Mouse (Mus musculus): ENCODE data around the gene Fthl17e. TPM values are rescaled to one million over a fixed set of nuclear protein-coding genes. Genes with fewer than 3 reads are reported as not detected.
"Not testable (repeated sequence)": the region's sequence is repeated elsewhere in the genome, so short reads cannot be mapped to it uniquely, and the experiment has no call there.

Gene Fthl17e
- polyA plus RNA-seq (2017; shearing (Covaris generic)) = not detected

DNA sequence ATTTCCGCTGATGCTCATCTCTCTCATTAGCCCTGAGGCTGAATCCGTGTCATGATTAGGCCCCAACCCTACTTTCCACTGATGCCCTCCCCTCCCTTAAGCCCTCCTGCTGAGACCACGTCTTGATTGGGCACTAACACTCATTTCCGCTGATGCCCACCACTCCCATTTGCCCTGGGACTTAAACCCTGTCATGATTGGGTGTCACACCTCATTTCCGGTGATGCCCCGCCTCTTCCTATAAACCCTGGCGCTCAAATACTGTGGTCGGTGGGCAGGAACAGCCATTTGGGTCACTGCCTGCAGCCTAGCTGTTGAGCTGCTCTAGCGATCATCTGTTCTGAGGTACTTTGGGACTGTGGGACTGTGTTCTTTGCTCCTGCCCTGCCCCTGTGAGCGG lies at the start of gene Fthl17e:
TSS of gene Fthl17e (plus strand) at position 301 of the 400 bp plus-strand sequence.
- not testable (repeated sequence) for ATAC-seq

- not testable (repeated sequence) for ATAC-seq
These were observed 46.6 kb upstream of the Fthl17e start, which contains the start of gene Fthl17d for GRCm38 (mm10) chrX:8986655-8987054. Gene Fthl17d, minus strand, starts transcription at chrX:8986755.

DNA sequence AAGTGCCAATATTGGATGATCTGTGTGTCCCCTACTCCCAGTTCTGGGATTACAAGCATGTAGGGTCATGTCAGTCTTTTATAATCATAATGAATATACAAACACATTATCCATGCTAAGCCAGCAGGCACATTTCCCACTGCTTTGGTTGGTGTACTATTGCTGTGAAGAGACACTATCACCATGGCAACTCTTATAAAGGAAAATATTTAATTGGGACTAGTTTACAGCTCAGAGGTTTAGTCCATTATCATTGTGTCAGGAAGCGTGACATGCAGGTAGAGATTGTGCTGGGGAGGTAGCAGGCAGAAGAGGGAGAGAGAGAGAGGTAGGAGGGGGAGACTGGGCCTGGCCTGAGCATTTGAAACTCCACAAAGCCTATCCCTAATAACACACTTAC lies 17.2 kb upstream of the Fthl17e start:
- ATAC-seq = no peak

GRCm38 (mm10) chrX:9019481-9019880 lies 13.8 kb upstream of the Fthl17e start:
- no peak for ATAC-seq

GRCm38 (mm10) chrX:9041611-9042010 lies 8.3 kb downstream of the Fthl17e start:
- ATAC-seq = not testable (repeated sequence)

DNA sequence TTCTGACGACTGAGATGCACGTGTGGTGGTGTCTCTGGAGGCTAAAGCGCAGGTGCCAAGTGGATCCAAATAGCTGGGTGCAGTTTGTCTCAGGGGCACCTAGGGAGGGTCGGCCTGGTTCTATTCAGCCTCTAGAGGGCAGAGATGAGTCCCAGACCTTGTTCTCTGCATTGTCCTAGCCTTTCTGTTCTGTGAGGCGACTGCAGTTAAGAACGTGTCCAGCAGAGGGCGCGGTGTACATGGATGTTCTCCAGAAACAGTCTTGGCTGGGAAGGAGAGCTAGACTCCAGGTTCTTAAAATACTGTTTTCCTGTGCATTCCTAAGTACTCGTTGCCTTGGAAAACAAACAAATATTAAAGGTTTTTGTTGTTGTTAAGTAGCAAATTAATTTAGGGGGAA lies 27.7 kb downstream of the Fthl17e start:
- ATAC-seq = peak; percentile 56

DNA sequence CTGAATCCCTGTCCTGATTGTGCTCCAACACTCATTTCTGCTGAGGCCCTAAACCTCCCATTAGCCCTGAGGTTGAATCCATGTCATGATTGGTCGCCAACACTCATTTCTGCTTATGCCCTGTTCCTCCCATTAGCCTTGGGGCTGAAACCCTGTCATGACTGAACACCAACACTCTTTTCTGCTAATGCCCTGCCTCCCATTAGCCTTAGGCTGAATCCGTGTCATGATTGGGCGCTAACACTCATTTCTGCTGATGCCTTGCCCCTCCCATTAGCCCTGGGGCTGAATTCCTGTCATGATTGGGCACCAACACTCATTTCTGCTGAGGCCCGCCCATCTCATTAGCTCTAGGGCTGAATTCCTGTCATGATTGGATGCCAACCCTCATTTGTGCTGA lies 28.8 kb downstream of the Fthl17e start:
- ATAC-seq = no peak

GRCm38 (mm10) chrX:9062715-9063114 lies 29.4 kb downstream of the Fthl17e start, which contains the start of gene Fthl17f:
Gene Fthl17f, plus strand, starts transcription at chrX:9063015.
- not testable (repeated sequence) for ATAC-seq

DNA sequence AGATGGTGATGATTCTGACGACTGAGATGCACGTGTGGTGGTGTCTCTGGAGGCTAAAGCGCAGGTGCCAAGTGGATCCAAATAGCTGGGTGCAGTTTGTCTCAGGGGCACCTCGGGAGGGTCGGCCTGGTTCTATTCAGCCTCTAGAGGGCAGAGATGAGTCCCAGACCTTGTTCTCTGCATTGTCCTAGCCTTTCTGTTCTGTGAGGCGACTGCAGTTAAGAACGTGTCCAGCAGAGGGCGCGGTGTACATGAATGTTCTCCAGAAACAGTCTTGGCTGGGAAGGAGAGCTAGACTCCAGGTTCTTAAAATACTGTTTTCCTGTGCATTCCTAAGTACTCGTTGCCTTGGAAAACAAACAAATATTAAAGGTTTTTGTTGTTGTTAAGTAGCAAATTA lies 44.4 kb downstream of the Fthl17e start:
- ATAC-seq = not testable (repeated sequence)

Other genes starting within 250 kb of the Fthl17e start
- gene Ssxb5, start 229.8 kb upstream of the Fthl17e start, polyA plus RNA-seq (2017; shearing (Covaris generic)) = not detected
- not detected for gene Gm6592, start 189.5 kb upstream of the Fthl17e start, polyA plus RNA-seq (2017; shearing (Covaris generic))
- gene Gm5751, start 159.2 kb upstream of the Fthl17e start, polyA plus RNA-seq (2017; shearing (Covaris generic)) = not detected
- gene B630019K06Rik, start 141.1 kb upstream of the Fthl17e start, polyA plus RNA-seq (2017; shearing (Covaris generic)) = under 1 TPM; 0.18 to 0.30 (median 0.29) TPM
- not detected for gene Fthl17b, start 70.5 kb upstream of the Fthl17e start, polyA plus RNA-seq (2017; shearing (Covaris generic))
- gene Fthl17c, start 56.9 kb upstream of the Fthl17e start, polyA plus RNA-seq (2017; shearing (Covaris generic)) = not detected
- not detected for gene Fthl17d, start 46.7 kb upstream of the Fthl17e start, polyA plus RNA-seq (2017; shearing (Covaris generic))
- not detected for gene Fthl17f, start 29.5 kb downstream of the Fthl17e start, polyA plus RNA-seq (2017; shearing (Covaris generic))
- not detected for gene 4930402K13Rik, start 71.1 kb downstream of the Fthl17e start, polyA plus RNA-seq (2017; shearing (Covaris generic))
- gene Lancl3, start 166.4 kb downstream of the Fthl17e start, polyA plus RNA-seq (2017; shearing (Covaris generic)) = 1 to 10 TPM in 2 of 3 experiments, under 1 TPM in 1; 0.83 to 1.5 (median 1.2) TPM
- 1 to 10 TPM in 1 of 3 experiments, not detected in 2; 1.1 TPM for gene Gm14862, start 223.4 kb downstream of the Fthl17e start, polyA plus RNA-seq (2017; shearing (Covaris generic))
- gene Xk, start 239.3 kb downstream of the Fthl17e start, polyA plus RNA-seq (2017; shearing (Covaris generic)) = 1 to 10 TPM in 2 of 3 experiments, under 1 TPM in 1; 0.95 to 1.5 (median 1.2) TPM